Mouse (Mus musculus): ENCODE measurements around the gene Tmem18.

The Tmem18 gene

GRCm38 (mm10) chr12:30584356-30584740 lies at the start of gene Tmem18:
Tmem18 (plus strand) TSS chr12:30584426.
- in situ Hi-C loops (cut with MboI), result no loop called here

GRCm38 (mm10) chr12:30557349-30557748 lies 26.9 kb upstream of the Tmem18 start:
- in situ Hi-C loops (cut with MboI), result no loop called here

DNA sequence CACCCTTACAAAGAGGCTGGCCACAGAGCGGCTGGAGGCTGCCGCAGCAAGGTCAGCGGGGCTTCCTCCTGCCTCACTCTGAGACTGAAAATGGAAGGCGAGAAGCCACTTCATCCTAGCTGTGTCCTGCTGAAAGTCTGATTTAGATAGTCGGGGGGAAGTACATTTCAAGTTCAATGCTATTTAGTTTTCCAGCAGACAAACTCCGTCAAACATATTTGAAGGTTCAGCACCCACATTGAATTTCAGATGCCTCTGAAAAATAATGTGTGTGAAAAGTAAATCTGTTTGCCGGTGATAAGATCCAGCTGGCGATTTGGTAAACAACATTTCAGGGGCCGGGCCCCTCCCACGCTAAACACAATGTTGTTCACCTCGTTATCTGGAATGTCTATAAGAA lies 22.8 kb upstream of the Tmem18 start:
- in situ Hi-C loops (cut with MboI), result no loop called here

DNA sequence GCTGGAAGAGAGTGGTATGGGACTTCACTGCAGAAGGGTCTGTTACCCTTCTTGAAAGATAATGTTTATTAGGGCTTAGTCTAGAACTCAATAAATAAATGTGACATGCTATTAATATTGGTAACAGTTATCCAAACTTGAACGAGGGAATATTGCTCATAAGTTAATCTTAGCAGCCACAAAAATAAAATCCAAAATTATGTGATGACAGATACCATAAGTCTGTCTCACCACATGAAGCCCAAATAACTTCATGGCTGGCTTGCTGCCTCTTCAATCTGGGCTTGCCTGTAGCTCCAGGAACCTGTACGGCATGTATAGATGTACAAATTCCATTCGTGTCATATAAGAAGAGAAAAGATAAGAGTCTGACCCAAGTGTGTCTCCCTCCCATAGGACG lies 12.2 kb upstream of the Tmem18 start:
- in situ Hi-C loops (cut with MboI), result no loop called here

GRCm38 (mm10) chr12:30575952-30576351 lies 8.3 kb upstream of the Tmem18 start:
- in situ Hi-C loops (cut with MboI), result no loop called here

GRCm38 (mm10) chr12:30578019-30578418 lies 6.2 kb upstream of the Tmem18 start:
- in situ Hi-C loops (cut with MboI), result no loop called here

GRCm38 (mm10) chr12:30581277-30581676 lies 2.9 kb upstream of the Tmem18 start:
- in situ Hi-C loops (cut with MboI), result no loop called here

DNA sequence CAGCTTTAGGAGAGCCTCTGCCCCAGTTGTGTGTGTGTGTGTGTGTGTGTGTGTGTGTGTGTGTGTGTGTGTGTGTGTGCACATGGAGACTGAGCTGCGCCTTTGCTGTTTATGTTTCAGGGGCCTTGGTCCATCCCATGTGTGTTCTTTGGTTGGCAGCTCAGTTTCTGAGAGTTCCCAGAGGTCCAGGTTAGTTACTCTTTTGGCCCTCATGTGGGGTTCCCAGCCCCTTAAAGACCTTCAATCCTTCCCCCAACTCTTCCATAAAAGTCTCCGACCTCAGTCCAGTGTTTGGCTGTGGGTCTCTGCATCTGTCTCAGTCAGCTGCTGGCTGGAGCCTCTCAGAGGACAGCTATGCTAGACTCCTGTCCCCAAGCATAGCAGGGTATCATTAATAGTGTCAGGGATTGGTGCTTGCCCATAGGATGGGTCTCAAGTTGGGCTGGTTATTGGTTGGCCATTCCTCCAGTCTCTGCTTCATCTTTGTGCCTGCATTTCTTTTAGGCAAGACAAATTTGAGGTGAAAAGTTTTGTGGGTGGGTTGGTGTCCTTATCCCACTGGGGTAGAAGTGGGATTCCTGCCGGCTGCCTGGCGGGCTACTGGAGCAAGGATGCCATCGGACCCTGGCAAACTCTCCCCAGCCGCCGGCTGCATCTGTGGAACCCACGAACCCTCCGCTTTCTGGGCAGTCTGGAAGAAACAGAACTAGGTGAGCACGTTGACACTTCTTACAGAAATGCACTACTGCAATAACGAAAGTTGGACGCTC lies 455 bp upstream of the Tmem18 start:
- in situ Hi-C loops (cut with MboI), result no loop called here

GRCm38 (mm10) chr12:30584863-30585262 lies 637 bp downstream of the Tmem18 start:
- in situ Hi-C loops (cut with MboI), result no loop called here

DNA sequence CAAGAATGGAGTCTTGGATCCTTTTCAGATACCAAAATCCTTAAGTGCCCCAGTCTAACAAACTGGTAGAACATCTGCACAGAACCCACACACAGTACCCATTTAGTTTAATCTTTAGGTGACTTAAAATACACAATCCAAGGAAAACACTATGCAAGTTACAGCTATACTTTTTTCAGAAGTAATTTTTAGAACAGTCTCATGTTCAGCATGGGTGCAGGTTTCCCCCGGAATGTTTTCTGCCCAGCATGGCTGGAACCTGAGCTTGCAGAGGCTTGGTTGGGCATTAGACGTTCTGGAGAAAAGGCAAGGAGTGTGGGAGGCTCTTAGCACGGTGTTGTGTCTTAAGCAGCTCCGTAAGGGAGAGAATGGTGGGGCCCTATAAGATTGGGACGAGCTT lies 7.6 kb downstream of the Tmem18 start:
- in situ Hi-C loops (cut with MboI), result no loop called here

GRCm38 (mm10) chr12:30596818-30597407 lies 12.7 kb downstream of the Tmem18 start:
- in situ Hi-C loops (cut with MboI), result no loop called here

DNA sequence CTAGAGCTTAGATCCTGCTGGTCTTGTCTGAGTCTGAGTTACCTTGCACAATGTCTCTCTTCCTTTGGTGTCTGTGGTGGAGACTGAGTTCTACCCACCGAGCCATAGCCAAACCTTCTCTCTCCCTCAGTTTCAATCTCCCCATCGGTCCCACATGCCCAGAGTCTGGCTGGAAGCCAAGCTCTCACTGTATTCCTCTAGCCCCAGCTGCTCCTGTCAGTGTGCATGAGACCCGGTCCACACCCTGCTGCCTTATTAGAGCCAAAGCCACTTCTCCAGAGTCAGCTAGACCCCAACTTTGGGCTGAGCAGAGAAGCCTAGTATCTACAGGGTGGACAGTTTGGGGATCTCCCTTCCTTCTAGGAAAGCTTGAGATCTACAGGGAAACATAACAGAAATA lies 14.7 kb downstream of the Tmem18 start:
- in situ Hi-C loops (cut with MboI), result no loop called here

- in situ Hi-C loops (cut with MboI), result no loop called here
Observed at GRCm38 (mm10) chr12:30599474-30599873, 15.2 kb downstream of the Tmem18 start.

- in situ Hi-C loops (cut with MboI), result no loop called here
Observed at GRCm38 (mm10) chr12:30599997-30600396, 15.8 kb downstream of the Tmem18 start.

DNA sequence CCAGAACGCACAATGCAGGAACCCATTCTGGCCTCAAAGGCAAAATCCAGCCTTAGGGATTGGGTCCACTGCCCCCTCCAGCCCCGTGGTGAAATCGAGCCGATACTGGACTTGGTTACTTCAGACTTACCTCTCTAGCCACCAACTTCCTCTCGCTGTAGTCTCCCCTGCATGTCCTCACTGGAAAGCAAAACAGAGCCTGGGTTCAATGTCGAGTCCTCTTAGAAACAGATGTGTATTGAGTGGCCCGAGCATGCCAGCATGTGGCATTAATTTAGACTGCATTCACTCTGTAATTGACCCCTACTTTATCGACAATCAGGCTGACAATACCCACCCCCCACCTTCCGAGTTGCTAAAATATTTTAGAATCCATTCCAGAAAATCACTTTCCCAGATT lies 19.8 kb downstream of the Tmem18 start:
- in situ Hi-C loops (cut with MboI), result no loop called here

GRCm38 (mm10) chr12:30604876-30605275 lies 20.6 kb downstream of the Tmem18 start:
- in situ Hi-C loops (cut with MboI), result no loop called here

- in situ Hi-C loops (cut with MboI), result no loop called here
Observed at GRCm38 (mm10) chr12:30605941-30606340, 21.7 kb downstream of the Tmem18 start.

GRCm38 (mm10) chr12:30606743-30607142 lies 22.5 kb downstream of the Tmem18 start:
- in situ Hi-C loops (cut with MboI), result no loop called here

- in situ Hi-C loops (cut with MboI), result no loop called here
Observed at GRCm38 (mm10) chr12:30618425-30618824, 34.2 kb downstream of the Tmem18 start.

- in situ Hi-C loops (cut with MboI), result no loop called here
Observed at GRCm38 (mm10) chr12:30628466-30628865, 44.2 kb downstream of the Tmem18 start.

- in situ Hi-C loops (cut with MboI), result no loop called here
Observed at GRCm38 (mm10) chr12:30634534-30634933, 50.3 kb downstream of the Tmem18 start.

Measured in mature B cell (primary cell).